Mouse (Mus musculus) embryonic facial prominence, embryonic 11.5 days (tissue): ENCODE measurements around the gene Gabbr2. TPM values are rescaled to one million over a fixed set of nuclear protein-coding genes. Genes with fewer than 3 reads are reported as not detected.
A peak's percentile ranks its signal among the peaks of the same experiment; 100 is the strongest.

Source experiments
- ATAC-seq: fragments of 200-750 bp; cut with Nextera tagmentation; replicated peaks from 2 replicates; pipeline ENCODE4 v1.8.0; 2017; ENCODE audit warnings: low read depth; ENCODE audit not compliant: insufficient number of reproducible peaks, low FRiP score, low TSS enrichment
- DNase-seq: peaks from one replicate; pipeline ENCODE4 v3.0.0-alpha.2; 2015; ENCODE audit warnings: low spot score
- H3K27ac ChIP-seq: fragments of 300-500 bp; sonication (generic); replicated peaks from 2 replicates; pipeline ENCODE4 v1.5.1; 2014; ENCODE audit warnings: mild to moderate bottlenecking, low read depth, low read length, control low read depth
- H3K27me3 ChIP-seq: fragments of 300-500 bp; sonication (generic); 2 replicates; pipeline ENCODE4 v1.6.1; 2014; ENCODE audit warnings: mild to moderate bottlenecking, low read length, moderate library complexity, mixed read lengths; ENCODE audit not compliant: control insufficient read depth, insufficient read depth
- H3K36me3 ChIP-seq: fragments of 300-500 bp; sonication (generic); replicated peaks from 2 replicates; pipeline ENCODE4 v1.6.1; 2014; ENCODE audit warnings: low read depth, mild to moderate bottlenecking, low read length, moderate library complexity, mixed read lengths; ENCODE audit not compliant: control insufficient read depth, insufficient read depth
- H3K4me1 ChIP-seq: fragments of 300-500 bp; sonication (generic); 2 replicates; pipeline ENCODE4 v1.6.1; 2014; ENCODE audit warnings: low read length, mixed read lengths; ENCODE audit not compliant: control insufficient read depth, insufficient read depth
- H3K4me2 ChIP-seq: fragments of 300-500 bp; sonication (generic); 2 replicates; pipeline ENCODE4 v1.6.1; 2014; ENCODE audit warnings: low read depth, mild to moderate bottlenecking, control low read depth, low read length, moderate library complexity
- H3K4me3 ChIP-seq: fragments of 300-500 bp; sonication (generic); 2 replicates; pipeline ENCODE4 v1.5.1; 2014; ENCODE audit warnings: low read depth, low read length, control low read depth
- H3K9ac ChIP-seq: fragments of 300-500 bp; sonication (generic); replicated peaks from 2 replicates; pipeline ENCODE4 v1.6.1; 2014; ENCODE audit warnings: mild to moderate bottlenecking, control low read depth, low read length
- H3K9me3 ChIP-seq: fragments of 300-500 bp; sonication (generic); replicated peaks from 2 replicates; pipeline ENCODE4 v1.6.1; 2016; ENCODE audit warnings: mild to moderate bottlenecking, low read length, inconsistent platforms, mixed read lengths; ENCODE audit not compliant: control insufficient read depth
- WGBS: fragments of 180-500 bp; shearing (Covaris S2); extraction: QIAGEN DNeasy Blood & Tissue Kit; methylation state at CpG from one replicate; pipeline ENCODE4 v1.1.7; 2014; 5-methylcytosine and 5-hydroxymethylcytosine counted together
- polyA plus RNA-seq: library from polyadenylated mRNA; unstranded; fragments of >200 nt; fragmentation: Nextera tagmentation; extraction: Ambion mirVana; gene quantifications from 2 replicates; pipeline ENCODE4 v1.2.1, GENCODE M21; 2014

Gene Gabbr2
- polyA plus RNA-seq, 1 experiment from 2014 or later, result 0.25 TPM

GRCm38 (mm10) chr4:46770090-46770489 is 221.6 kb downstream of the Gabbr2 start:
- no peak overlapping the region for H3K9ac ChIP-seq
- H3K36me3 ChIP-seq, result no peaks in the 10 kb centered on the region
- no peak overlapping the region for H3K4me2 ChIP-seq
- no peak overlapping the region for H3K27ac ChIP-seq
- no peak overlapping the region for H3K4me3 ChIP-seq
- no peaks in the 10 kb centered on the region for H3K27me3 ChIP-seq
- no peaks in the 10 kb centered on the region for H3K9me3 ChIP-seq
- ATAC-seq (no peak), DNase-seq (no peak)
- WGBS, result 78% methylated on average over 8 of the region's 8 CpGs
- no peaks in the 10 kb centered on the region for H3K4me1 ChIP-seq

- no peak overlapping the region for H3K4me3 ChIP-seq
- no peaks in the 10 kb centered on the region for H3K9me3 ChIP-seq
- WGBS, result 81% methylated on average over 7 of the region's 7 CpGs
- no peaks in the 10 kb centered on the region for H3K4me1 ChIP-seq
- H3K9ac ChIP-seq, result no peak overlapping the region
- H3K27me3 ChIP-seq, result no peaks in the 10 kb centered on the region
- no peak overlapping the region for H3K27ac ChIP-seq
- DNase-seq (no peak), ATAC-seq (no peak)
- H3K36me3 ChIP-seq, result no peaks in the 10 kb centered on the region
- H3K4me2 ChIP-seq, result no peak overlapping the region
Observed at GRCm38 (mm10) chr4:46766326-46766725, 225.3 kb downstream of the Gabbr2 start.

GRCm38 (mm10) chr4:46759838-46760237 is 231.8 kb downstream of the Gabbr2 start:
- Histone ChIP-seq H3K27ac (no peak overlapping the region), H3K4me2 (no peak overlapping the region), H3K27me3 (no peaks in the 10 kb centered on the region), H3K9ac (no peak overlapping the region), H3K4me1 (no peaks in the 10 kb centered on the region), H3K36me3 (no peaks in the 10 kb centered on the region), H3K9me3 (no peaks in the 10 kb centered on the region), H3K4me3 (no peak overlapping the region)
- WGBS, result 78% methylated on average over 1 of the region's 1 CpGs
- no peak for ATAC-seq
- DNase-seq, result no peak

- H3K4me1 ChIP-seq, result no peaks in the 10 kb centered on the region
- no peak overlapping the region for H3K27ac ChIP-seq
- no peaks in the 10 kb centered on the region for H3K36me3 ChIP-seq
- H3K9me3 ChIP-seq, result no peaks in the 10 kb centered on the region
- no peak overlapping the region for H3K4me3 ChIP-seq
- no peak for ATAC-seq
- no peak for DNase-seq
- 61% methylated on average over 7 of the region's 7 CpGs for WGBS
- no peak overlapping the region for H3K9ac ChIP-seq
- H3K4me2 ChIP-seq, result no peak overlapping the region
- H3K27me3 ChIP-seq, result no peaks in the 10 kb centered on the region
Observed at GRCm38 (mm10) chr4:46758340-46759041, 233.2 kb downstream of the Gabbr2 start.

GRCm38 (mm10) chr4:46754407-46755194 is 237.1 kb downstream of the Gabbr2 start:
- no peak for DNase-seq
- Histone ChIP-seq H3K36me3 (no peaks in the 10 kb centered on the region), H3K4me3 (no peak overlapping the region), H3K9ac (no peak overlapping the region), H3K27me3 (no peaks in the 10 kb centered on the region), H3K4me1 (no peaks in the 10 kb centered on the region), H3K4me2 (no peak overlapping the region), H3K27ac (no peak overlapping the region), H3K9me3 (no peaks in the 10 kb centered on the region)
- ATAC-seq, result 0 out of 2 replicates have a peak, but pooled peaks have one; percentile 7
- 42% methylated on average over 6 of the region's 6 CpGs for WGBS

- no peak for ATAC-seq
- no peak overlapping the region for H3K4me2 ChIP-seq
- H3K27me3 ChIP-seq, result no peaks in the 10 kb centered on the region
- 61% methylated on average over 4 of the region's 4 CpGs for WGBS
- DNase-seq, result no peak
- no peaks in the 10 kb centered on the region for H3K36me3 ChIP-seq
- no peaks in the 10 kb centered on the region for H3K9me3 ChIP-seq
- H3K27ac ChIP-seq, result no peak overlapping the region
- no peak overlapping the region for H3K9ac ChIP-seq
- H3K4me1 ChIP-seq, result no peaks in the 10 kb centered on the region
- no peak overlapping the region for H3K4me3 ChIP-seq
Observed at GRCm38 (mm10) chr4:46752306-46752705, 239.4 kb downstream of the Gabbr2 start.

GRCm38 (mm10) chr4:46749015-46749414 is 242.7 kb downstream of the Gabbr2 start:
- Histone ChIP-seq H3K4me2 (no peak overlapping the region), H3K36me3 (no peaks in the 10 kb centered on the region), H3K9ac (no peak overlapping the region), H3K4me3 (no peak overlapping the region), H3K27me3 (no peaks in the 10 kb centered on the region), H3K27ac (no peak overlapping the region), H3K9me3 (no peaks in the 10 kb centered on the region), H3K4me1 (no peaks in the 10 kb centered on the region)
- 54% methylated on average over 8 of the region's 8 CpGs for WGBS
- ATAC-seq (no peak; the same call in 1 of the 2 replicates), DNase-seq (no peak)
